Mouse (Mus musculus): ENCODE measurements around the gene Gpr21.
"Not testable (repeated sequence)": the region's sequence is repeated elsewhere in the genome, so short reads cannot be mapped to it uniquely, and the experiment has no call there.

Gene Gpr21

GRCm38 (mm10) chr2:37516030-37516710 lies at the start of gene Gpr21:
TSS of gene Gpr21 (plus strand) at chr2:37516332.
- no peak for DNase-seq (ENCODE audit: low spot score in 2 of 2)

GRCm38 (mm10) chr2:37479559-37479958 lies 36.6 kb upstream of the Gpr21 start:
- DNase-seq (ENCODE audit: low spot score in 2 of 2) = no peak

- DNase-seq (ENCODE audit: low spot score in 2 of 2) = no peak
Measured at GRCm38 (mm10) chr2:37480039-37480438, 36.1 kb upstream of the Gpr21 start.

GRCm38 (mm10) chr2:37484165-37484564 lies 32.0 kb upstream of the Gpr21 start:
- DNase-seq (ENCODE audit: low spot score in 2 of 2) = no peak

GRCm38 (mm10) chr2:37485370-37485769 lies 30.8 kb upstream of the Gpr21 start:
- peak in 1 of 2 experiments; percentile 12 for DNase-seq (ENCODE audit: low spot score in 2 of 2)

- no peak for DNase-seq (ENCODE audit: low spot score in 2 of 2)
Measured at GRCm38 (mm10) chr2:37486408-37486807, 29.7 kb upstream of the Gpr21 start.

GRCm38 (mm10) chr2:37488956-37489355 lies 27.2 kb upstream of the Gpr21 start:
- DNase-seq (ENCODE audit: low spot score in 2 of 2) = no peak

- DNase-seq (ENCODE audit: low spot score in 2 of 2) = no peak
Measured at GRCm38 (mm10) chr2:37497321-37497720, 18.8 kb upstream of the Gpr21 start.

GRCm38 (mm10) chr2:37505856-37506255 lies 10.3 kb upstream of the Gpr21 start:
- not testable (repeated sequence) for DNase-seq (ENCODE audit: low spot score in 2 of 2)

GRCm38 (mm10) chr2:37511134-37511901 lies 4.8 kb upstream of the Gpr21 start:
- DNase-seq (ENCODE audit: low spot score in 2 of 2) = no peak

- DNase-seq (ENCODE audit: low spot score in 2 of 2) = no peak
Measured at GRCm38 (mm10) chr2:37516922-37517462, 860 bp downstream of the Gpr21 start.

GRCm38 (mm10) chr2:37518561-37519285 lies 2.6 kb downstream of the Gpr21 start:
- DNase-seq (ENCODE audit: low spot score in 2 of 2) = no peak

GRCm38 (mm10) chr2:37519286-37519640 lies 3.1 kb downstream of the Gpr21 start:
- no peak for DNase-seq (ENCODE audit: low spot score in 2 of 2)

GRCm38 (mm10) chr2:37527587-37527986 lies 11.5 kb downstream of the Gpr21 start:
- no peak for DNase-seq (ENCODE audit: low spot score in 2 of 2)

- no peak for DNase-seq (ENCODE audit: low spot score in 2 of 2)
Measured at GRCm38 (mm10) chr2:37529397-37529796, 13.3 kb downstream of the Gpr21 start.

- DNase-seq (ENCODE audit: low spot score in 2 of 2) = no peak
Measured at GRCm38 (mm10) chr2:37530766-37531165, 14.6 kb downstream of the Gpr21 start.

GRCm38 (mm10) chr2:37531639-37532038 lies 15.5 kb downstream of the Gpr21 start:
- no peak for DNase-seq (ENCODE audit: low spot score in 2 of 2)

GRCm38 (mm10) chr2:37549346-37550012 lies 33.3 kb downstream of the Gpr21 start:
- DNase-seq (ENCODE audit: low spot score in 2 of 2) = no peak

- no peak for DNase-seq (ENCODE audit: low spot score in 2 of 2)
Measured at GRCm38 (mm10) chr2:37556366-37556765, 40.2 kb downstream of the Gpr21 start.

- no peak for DNase-seq (ENCODE audit: low spot score in 2 of 2)
Measured at GRCm38 (mm10) chr2:37565579-37565978, 49.4 kb downstream of the Gpr21 start.

GRCm38 (mm10) chr2:37566035-37566434 lies 49.9 kb downstream of the Gpr21 start:
- no peak for DNase-seq (ENCODE audit: low spot score in 2 of 2)

GRCm38 (mm10) chr2:37569888-37570287 lies 53.8 kb downstream of the Gpr21 start:
- DNase-seq (ENCODE audit: low spot score in 2 of 2) = no peak
